Mouse (Mus musculus) embryonic facial prominence, embryonic 11.5 days (tissue): Measurements from ENCODE around the gene Ascl3. TPM values are rescaled to one million over a fixed set of nuclear protein-coding genes. Genes with fewer than 3 reads are reported as not detected.

Source experiments
- ATAC-seq: fragments of 200-750 bp; cut with Nextera tagmentation; replicated peaks from 2 replicates; pipeline ENCODE4 v1.8.0; 2017; ENCODE audit warnings: low read depth; ENCODE audit not compliant: insufficient number of reproducible peaks, low FRiP score, low TSS enrichment
- DNase-seq: peaks from one replicate; pipeline ENCODE4 v3.0.0-alpha.2; 2015; ENCODE audit warnings: low spot score
- H3K27ac ChIP-seq: fragments of 300-500 bp; sonication (generic); replicated peaks from 2 replicates; pipeline ENCODE4 v1.5.1; 2014; ENCODE audit warnings: mild to moderate bottlenecking, low read depth, low read length, control low read depth
- H3K27me3 ChIP-seq: fragments of 300-500 bp; sonication (generic); 2 replicates; pipeline ENCODE4 v1.6.1; 2014; ENCODE audit warnings: mild to moderate bottlenecking, low read length, moderate library complexity, mixed read lengths; ENCODE audit not compliant: control insufficient read depth, insufficient read depth
- H3K36me3 ChIP-seq: fragments of 300-500 bp; sonication (generic); replicated peaks from 2 replicates; pipeline ENCODE4 v1.6.1; 2014; ENCODE audit warnings: low read depth, mild to moderate bottlenecking, low read length, moderate library complexity, mixed read lengths; ENCODE audit not compliant: control insufficient read depth, insufficient read depth
- H3K4me1 ChIP-seq: fragments of 300-500 bp; sonication (generic); 2 replicates; pipeline ENCODE4 v1.6.1; 2014; ENCODE audit warnings: low read length, mixed read lengths; ENCODE audit not compliant: control insufficient read depth, insufficient read depth
- H3K4me2 ChIP-seq: fragments of 300-500 bp; sonication (generic); 2 replicates; pipeline ENCODE4 v1.6.1; 2014; ENCODE audit warnings: low read depth, mild to moderate bottlenecking, control low read depth, low read length, moderate library complexity
- H3K4me3 ChIP-seq: fragments of 300-500 bp; sonication (generic); 2 replicates; pipeline ENCODE4 v1.5.1; 2014; ENCODE audit warnings: low read depth, low read length, control low read depth
- H3K9ac ChIP-seq: fragments of 300-500 bp; sonication (generic); replicated peaks from 2 replicates; pipeline ENCODE4 v1.6.1; 2014; ENCODE audit warnings: mild to moderate bottlenecking, control low read depth, low read length
- H3K9me3 ChIP-seq: fragments of 300-500 bp; sonication (generic); replicated peaks from 2 replicates; pipeline ENCODE4 v1.6.1; 2016; ENCODE audit warnings: mild to moderate bottlenecking, low read length, inconsistent platforms, mixed read lengths; ENCODE audit not compliant: control insufficient read depth
- WGBS: fragments of 180-500 bp; shearing (Covaris S2); extraction: QIAGEN DNeasy Blood & Tissue Kit; methylation state at CpG from one replicate; pipeline ENCODE4 v1.1.7; 2014; 5-methylcytosine and 5-hydroxymethylcytosine counted together
- polyA plus RNA-seq: library from polyadenylated mRNA; unstranded; fragments of >200 nt; fragmentation: Nextera tagmentation; extraction: Ambion mirVana; gene quantifications from 2 replicates; pipeline ENCODE4 v1.2.1, GENCODE M21; 2014

Gene Ascl3
- polyA plus RNA-seq, 1 experiment from 2014 or later = not detected

DNA sequence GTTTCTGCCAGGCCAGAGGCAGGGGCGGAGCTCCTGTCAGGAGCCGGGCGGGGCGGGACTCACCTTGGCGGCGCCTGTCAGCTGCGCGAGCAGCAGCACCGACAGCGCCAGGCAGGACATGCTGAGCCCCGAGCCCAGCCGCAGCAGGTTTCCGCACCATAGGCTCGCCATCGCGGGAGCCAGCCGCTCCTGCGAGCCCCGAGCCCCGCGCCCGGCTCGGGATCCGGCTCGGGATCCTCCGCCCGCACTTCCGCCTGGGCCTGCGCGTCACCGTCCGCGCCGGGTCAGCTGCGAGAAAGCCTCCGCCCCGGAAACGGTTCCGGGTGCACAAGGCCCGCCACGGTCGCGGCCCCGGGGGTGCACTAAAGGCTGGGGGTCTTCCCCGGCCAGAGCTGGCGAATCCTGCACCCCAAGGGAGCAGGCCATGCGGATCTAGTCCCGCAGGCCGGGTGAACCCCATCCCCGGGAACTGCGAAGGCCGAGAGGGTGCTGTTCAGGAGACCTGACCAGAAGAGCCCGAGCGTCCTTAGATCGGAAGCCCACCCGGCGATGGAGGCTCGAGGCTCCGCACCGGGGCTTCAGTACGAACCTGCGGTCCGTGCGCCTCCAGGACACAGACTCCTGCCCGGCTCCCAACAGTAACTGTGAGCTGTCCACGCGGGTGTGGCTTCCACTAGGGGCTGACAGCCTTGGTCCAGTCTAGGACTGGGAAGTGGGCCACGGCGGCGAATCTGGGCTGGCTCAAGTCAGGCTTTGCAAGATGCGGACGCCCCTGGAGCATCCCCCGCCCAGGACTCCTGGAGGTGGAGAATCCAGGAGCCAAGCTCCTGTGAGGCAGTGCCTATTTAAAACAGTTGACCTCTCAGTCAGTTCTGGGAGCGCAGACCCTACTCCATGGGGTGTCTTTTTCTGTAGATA is 20.7 kb upstream of the Ascl3 start, which contains the start of gene Tmem9b:
Tmem9b (minus strand) TSS at position 868 of the 918 bp plus-strand sequence.
- H3K4me2 ChIP-seq = peak within 1 kb of the TSS; percentile 90
- H3K36me3 ChIP-seq = no peaks in the 10 kb centered on the region
- H3K4me1 ChIP-seq = no peaks in the 10 kb centered on the region
- no peaks in the 10 kb centered on the region for H3K9me3 ChIP-seq
- ATAC-seq (peak; percentile 87), DNase-seq (peak; percentile 81)
- H3K4me3 ChIP-seq = peak within 1 kb of the TSS; percentile 82
- H3K27me3 ChIP-seq = no peaks in the 10 kb centered on the region
- H3K27ac ChIP-seq = peak within 1 kb of the TSS; percentile 43; the same call in 1 of the 2 replicates
- peak within 1 kb of the TSS; percentile 89 for H3K9ac ChIP-seq
- under 1% methylated on average over 72 of the region's 74 CpGs for WGBS

DNA sequence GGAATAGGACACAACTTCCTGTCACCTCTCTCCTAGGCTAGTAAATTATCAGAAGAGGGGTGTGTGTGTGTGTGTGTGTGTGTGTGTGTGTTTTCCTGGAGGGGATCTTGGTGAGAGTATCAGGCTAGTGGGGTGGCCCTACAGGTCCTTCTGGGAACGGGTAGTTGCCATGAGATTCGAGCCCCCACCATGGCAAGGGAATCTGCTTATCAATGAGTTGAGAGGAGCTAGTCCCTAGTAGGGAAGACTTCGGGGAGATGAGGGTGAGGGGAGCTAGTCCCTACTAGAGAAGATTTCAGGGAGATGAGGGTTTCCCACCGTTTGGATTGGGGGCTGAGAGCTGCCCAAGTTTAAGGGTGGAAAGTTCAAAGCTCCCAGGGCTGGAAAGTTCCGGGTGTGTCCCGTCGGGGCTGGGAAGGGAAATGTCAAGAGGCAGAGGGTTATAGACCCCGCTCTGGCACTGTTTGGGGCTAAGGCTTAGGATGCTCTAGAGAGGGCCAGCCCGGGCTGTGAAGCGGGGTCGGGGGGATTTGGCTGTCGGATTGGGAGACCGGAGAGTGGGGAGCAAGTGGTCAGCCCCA is 20.0 kb upstream of the Ascl3 start:
- H3K36me3 ChIP-seq = no peaks in the 10 kb centered on the region
- no peak for DNase-seq
- WGBS = 3% methylated on average over 13 of the region's 13 CpGs
- no peaks in the 10 kb centered on the region for H3K9me3 ChIP-seq
- no peaks in the 10 kb centered on the region for H3K4me1 ChIP-seq
- peak; percentile 73; the same call in 1 of the 2 replicates for ATAC-seq
- peak overlapping the region; percentile 89 for H3K9ac ChIP-seq
- H3K27ac ChIP-seq = no peak overlapping the region
- H3K4me3 ChIP-seq = peak overlapping the region; percentile 82
- H3K27me3 ChIP-seq = no peaks in the 10 kb centered on the region
- peak overlapping the region; percentile 90 for H3K4me2 ChIP-seq

DNA sequence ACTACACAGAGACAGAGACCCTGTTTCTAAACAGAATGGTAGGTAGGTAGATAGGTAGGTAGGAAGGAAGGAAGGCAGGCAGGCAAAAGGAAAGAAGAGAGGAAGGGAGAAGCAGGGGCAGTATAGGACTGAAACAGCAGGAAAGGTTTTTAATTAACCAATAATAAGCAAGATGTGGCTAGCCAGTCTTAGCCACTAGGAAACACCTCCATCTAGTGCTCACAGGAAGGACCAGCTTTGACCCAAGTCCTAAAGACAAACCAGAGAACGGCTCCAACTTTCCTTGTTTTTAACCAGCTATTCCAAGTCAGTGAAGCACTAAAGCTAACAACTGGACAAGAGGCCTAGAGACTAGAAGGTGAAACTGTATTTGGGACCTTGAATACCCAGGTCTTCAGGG is 16.2 kb upstream of the Ascl3 start:
- H3K36me3 ChIP-seq = no peaks in the 10 kb centered on the region
- 57% methylated on average over 1 of the region's 1 CpGs for WGBS
- ATAC-seq (no peak), DNase-seq (no peak)
- H3K9me3 ChIP-seq = no peaks in the 10 kb centered on the region
- no peak overlapping the region for H3K27ac ChIP-seq
- no peaks in the 10 kb centered on the region for H3K27me3 ChIP-seq
- H3K4me1 ChIP-seq = no peaks in the 10 kb centered on the region
- H3K4me3 ChIP-seq = no peak overlapping the region
- no peak overlapping the region for H3K4me2 ChIP-seq
- no peak overlapping the region for H3K9ac ChIP-seq

DNA sequence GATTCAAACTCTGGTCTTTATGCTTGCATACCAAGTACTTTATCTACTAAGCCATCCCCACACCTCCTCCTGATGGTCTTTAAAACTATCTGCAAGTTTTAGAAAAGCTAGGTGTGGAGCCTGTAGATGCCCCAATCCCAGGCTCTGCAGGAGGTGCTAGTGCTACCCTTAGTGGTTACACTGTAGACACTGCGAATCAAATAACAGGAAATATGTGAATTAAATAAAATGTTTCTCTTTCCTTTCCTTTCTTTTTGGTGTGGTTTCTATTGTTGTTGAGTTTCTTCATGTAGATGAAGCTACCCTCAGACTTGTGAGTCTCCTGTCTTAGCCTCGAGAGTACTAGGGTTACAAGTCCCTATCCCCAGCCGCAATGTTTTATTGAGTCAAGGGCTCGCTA is 10.2 kb upstream of the Ascl3 start:
- Histone ChIP-seq H3K36me3 (no peaks in the 10 kb centered on the region), H3K9me3 (no peaks in the 10 kb centered on the region), H3K27me3 (no peaks in the 10 kb centered on the region), H3K9ac (no peak overlapping the region), H3K4me2 (no peak overlapping the region), H3K4me1 (no peaks in the 10 kb centered on the region), H3K4me3 (no peak overlapping the region), H3K27ac (no peak overlapping the region)
- WGBS = 88% methylated on average over 4 of the region's 4 CpGs
- ATAC-seq (no peak), DNase-seq (no peak)

DNA sequence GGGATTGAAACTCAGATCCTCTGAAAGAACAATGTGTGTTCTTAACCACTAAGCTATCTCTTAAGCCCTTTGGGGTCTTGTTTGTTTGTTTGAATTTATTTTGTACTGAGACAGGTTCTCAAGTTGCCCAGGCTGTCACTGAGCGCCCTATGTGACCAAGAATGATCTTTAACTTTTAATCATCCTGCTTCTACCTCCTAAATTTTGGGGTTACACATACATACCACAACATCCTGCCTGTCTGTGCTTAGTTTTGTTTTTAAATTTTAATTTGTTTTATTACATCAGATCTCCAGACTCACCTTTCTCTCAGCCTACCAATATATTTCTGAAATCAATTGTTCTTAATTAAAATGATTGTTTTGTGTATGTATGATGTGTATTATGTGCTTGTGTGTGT is 9.5 kb upstream of the Ascl3 start:
- no peak for DNase-seq
- H3K9ac ChIP-seq = no peak overlapping the region
- ATAC-seq = no peak
- H3K4me2 ChIP-seq = no peak overlapping the region
- WGBS = 81% methylated on average over 1 of the region's 1 CpGs
- H3K36me3 ChIP-seq = no peaks in the 10 kb centered on the region
- no peak overlapping the region for H3K27ac ChIP-seq
- no peaks in the 10 kb centered on the region for H3K9me3 ChIP-seq
- no peaks in the 10 kb centered on the region for H3K27me3 ChIP-seq
- H3K4me3 ChIP-seq = no peak overlapping the region
- no peaks in the 10 kb centered on the region for H3K4me1 ChIP-seq

DNA sequence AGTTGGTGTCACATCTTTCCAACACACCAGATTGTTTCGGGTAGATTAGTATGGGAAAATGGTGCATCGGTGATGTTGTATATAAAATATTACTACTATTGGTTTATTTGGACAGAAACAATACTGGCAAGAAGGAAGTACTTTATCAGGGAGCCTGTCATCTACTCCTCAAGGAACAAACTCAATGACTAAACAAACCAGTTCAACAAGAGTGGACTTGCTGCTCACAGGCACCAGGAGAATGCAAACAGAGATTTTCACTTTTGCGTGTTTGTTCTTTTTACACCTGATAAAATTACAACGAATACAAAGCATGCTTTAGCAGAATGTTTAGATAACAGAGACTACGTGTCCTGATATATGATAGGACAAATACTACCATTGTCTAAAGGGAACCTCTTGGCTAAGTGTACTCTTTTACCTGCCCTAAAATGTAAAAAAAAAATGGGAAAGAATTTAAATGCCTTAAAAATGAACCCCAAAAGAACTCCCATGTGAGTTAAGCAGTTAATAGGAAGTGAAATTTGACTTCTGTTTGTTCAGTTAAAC is 8.4 kb upstream of the Ascl3 start:
- Histone ChIP-seq H3K9ac (no peak overlapping the region), H3K4me1 (no peaks in the 10 kb centered on the region), H3K27me3 (no peaks in the 10 kb centered on the region), H3K27ac (no peak overlapping the region), H3K4me2 (no peak overlapping the region), H3K9me3 (no peaks in the 10 kb centered on the region), H3K36me3 (no peaks in the 10 kb centered on the region), H3K4me3 (no peak overlapping the region)
- peak; percentile 7 for DNase-seq
- no peak for ATAC-seq
- WGBS = 79% methylated on average over 5 of the region's 5 CpGs

DNA sequence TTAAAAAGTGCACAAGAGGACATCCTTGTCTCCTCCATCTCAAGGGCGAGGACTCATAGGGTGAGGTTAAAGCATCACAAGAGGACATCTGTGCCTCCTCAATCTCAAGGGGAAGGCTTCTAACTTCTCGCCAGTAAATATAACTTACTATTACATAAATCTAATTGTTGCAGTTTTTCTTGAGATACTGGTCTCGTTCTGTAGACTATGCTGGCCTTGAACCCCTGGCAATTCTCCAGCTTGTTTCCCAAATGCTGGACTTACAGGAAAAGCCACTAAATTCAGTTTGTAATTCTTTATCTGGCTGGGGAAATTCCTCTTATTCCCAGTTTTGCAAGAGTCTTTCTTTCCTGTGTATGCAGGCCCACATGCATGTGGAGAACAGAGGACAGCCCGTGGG is 3.3 kb upstream of the Ascl3 start:
- no peak overlapping the region for H3K27ac ChIP-seq
- H3K4me2 ChIP-seq = no peak overlapping the region
- no peak for ATAC-seq
- H3K9me3 ChIP-seq = no peaks in the 10 kb centered on the region
- H3K4me1 ChIP-seq = no peaks in the 10 kb centered on the region
- DNase-seq = no peak
- H3K27me3 ChIP-seq = no peaks in the 10 kb centered on the region
- 89% methylated on average over 4 of the region's 4 CpGs for WGBS
- H3K4me3 ChIP-seq = no peak overlapping the region
- H3K36me3 ChIP-seq = no peaks in the 10 kb centered on the region
- H3K9ac ChIP-seq = no peak overlapping the region

DNA sequence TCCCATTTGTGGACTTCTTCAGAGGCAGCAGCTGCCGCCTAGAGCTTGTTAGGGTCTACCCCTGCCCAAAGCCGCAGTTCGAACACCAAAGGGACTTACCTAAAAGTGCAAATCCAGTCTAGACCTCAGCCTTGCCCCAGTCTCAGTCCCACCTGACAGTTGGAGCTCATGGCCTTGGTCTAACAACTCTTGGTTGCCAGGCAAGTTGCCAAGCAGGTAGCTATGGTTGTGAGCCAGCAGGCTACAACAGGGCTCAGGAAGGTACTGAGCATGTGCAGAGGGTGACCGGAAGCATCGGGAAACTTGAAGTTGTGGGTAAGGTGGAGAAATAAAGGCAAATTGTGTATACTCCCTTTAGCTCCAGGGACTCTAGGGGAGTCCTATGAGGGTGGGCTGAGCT is 7.8 kb downstream of the Ascl3 start, which contains the start of gene BC051019:
BC051019 (minus strand) TSS at position 154 of the 400 bp plus-strand sequence.
- ATAC-seq (no peak), DNase-seq (no peak)
- Histone ChIP-seq H3K27ac (no peak within 1 kb of the TSS), H3K4me3 (no peak within 1 kb of the TSS), H3K9me3 (no peaks in the 10 kb centered on the region), H3K9ac (no peak within 1 kb of the TSS), H3K4me1 (no peaks in the 10 kb centered on the region), H3K4me2 (no peak within 1 kb of the TSS), H3K36me3 (no peaks in the 10 kb centered on the region), H3K27me3 (no peaks in the 10 kb centered on the region)
- 94% methylated on average over 5 of the region's 5 CpGs for WGBS
